Mouse (Mus musculus): ENCODE results near the gene Lrrc8c.

- no peak for TF ChIP-seq MYOD1 (IDR thresholded peaks at IDR 0.05; ENCODE audit: control insufficient read depth, insufficient read length, low read depth)
- no peak for TF ChIP-seq CTCF (IDR thresholded peaks at IDR 0.05; ENCODE audit: control insufficient read depth, insufficient read depth, insufficient read length)
- TF ChIP-seq USF1 (IDR thresholded peaks at IDR 0.05; ENCODE audit: low read depth), result no peak
- TF ChIP-seq MAX (IDR thresholded peaks at IDR 0.05), result no peak
- no peak for TF ChIP-seq FOSL1 (IDR thresholded peaks at IDR 0.05; ENCODE audit: insufficient read depth, low read length, poor library complexity, severe bottlenecking)
These were observed 35.6 kb upstream of the Lrrc8c start for GRCm38 (mm10) chr5:105483632-105484031.
